Mouse (Mus musculus) forebrain, postnatal 0 days (tissue): ENCODE measurements at regions not wholly inside any gene's neighbourhood (a gene's known extent, or its start where the extent isn't known, plus 50 kb on each side); places are given as distances from the start of the nearest gene placed in this dataset.
A peak's percentile ranks its signal among the peaks of the same experiment; 100 is the strongest.

Source experiments
- ATAC-seq: fragments of 200-750 bp; cut with Nextera tagmentation; 2 replicates; pipeline ENCODE4 v1.8.0; 2017; ENCODE audit warnings: mild to moderate bottlenecking, moderate library complexity
- DNase-seq: peaks from one replicate; pipeline ENCODE4 v3.0.0-alpha.2; 2015
- H3K27ac ChIP-seq: fragments of 300-500 bp; sonication (generic); 2 replicates; pipeline ENCODE4 v1.5.1; 2014; ENCODE audit warnings: low read depth, mild to moderate bottlenecking, antibody characterized with exemption, low read length, moderate library complexity, mixed read lengths
- H3K27me3 ChIP-seq: fragments of 300-500 bp; sonication (generic); 2 replicates; pipeline ENCODE4 v1.6.1; 2014; ENCODE audit warnings: mild to moderate bottlenecking, low read length, mixed read lengths; ENCODE audit not compliant: insufficient read depth
- H3K36me3 ChIP-seq: fragments of 300-500 bp; sonication (generic); 2 replicates; pipeline ENCODE4 v1.6.1; 2014; ENCODE audit warnings: mild to moderate bottlenecking, moderate library complexity; ENCODE audit not compliant: insufficient read depth
- H3K4me1 ChIP-seq: fragments of 300-500 bp; sonication (generic); 2 replicates; pipeline ENCODE4 v1.6.1; 2014; ENCODE audit warnings: antibody characterized with exemption; ENCODE audit not compliant: insufficient read depth
- H3K4me2 ChIP-seq: fragments of 300-500 bp; sonication (generic); 2 replicates; pipeline ENCODE4 v1.6.1; 2014; ENCODE audit warnings: low read depth, mild to moderate bottlenecking, moderate library complexity
- H3K4me3 ChIP-seq: fragments of 300-500 bp; sonication (generic); 2 replicates; pipeline ENCODE4 v1.5.1; 2014; ENCODE audit warnings: low read depth, low read length, mixed read lengths
- H3K9ac ChIP-seq: fragments of 300-500 bp; sonication (generic); 2 replicates; pipeline ENCODE4 v1.6.1; 2014; ENCODE audit warnings: mild to moderate bottlenecking
- H3K9me3 ChIP-seq: fragments of 300-500 bp; sonication (generic); 2 replicates; pipeline ENCODE4 v1.6.1; 2016; ENCODE audit warnings: low read length
- CTCF ChIP-seq: sonication (generic); IDR thresholded peaks from 2 replicates; pipeline ENCODE4 v1.5.1; 2016; ENCODE audit warnings: antibody characterized with exemption, control low read depth, low read depth
- whole genome bisulfite sequencing: fragments of 180-500 bp; shearing (Covaris S2); extraction: QIAGEN DNeasy Blood & Tissue Kit; methylation state at CpG from one replicate; pipeline ENCODE4 v1.1.7; 2014; 5-methylcytosine and 5-hydroxymethylcytosine counted together

DNA sequence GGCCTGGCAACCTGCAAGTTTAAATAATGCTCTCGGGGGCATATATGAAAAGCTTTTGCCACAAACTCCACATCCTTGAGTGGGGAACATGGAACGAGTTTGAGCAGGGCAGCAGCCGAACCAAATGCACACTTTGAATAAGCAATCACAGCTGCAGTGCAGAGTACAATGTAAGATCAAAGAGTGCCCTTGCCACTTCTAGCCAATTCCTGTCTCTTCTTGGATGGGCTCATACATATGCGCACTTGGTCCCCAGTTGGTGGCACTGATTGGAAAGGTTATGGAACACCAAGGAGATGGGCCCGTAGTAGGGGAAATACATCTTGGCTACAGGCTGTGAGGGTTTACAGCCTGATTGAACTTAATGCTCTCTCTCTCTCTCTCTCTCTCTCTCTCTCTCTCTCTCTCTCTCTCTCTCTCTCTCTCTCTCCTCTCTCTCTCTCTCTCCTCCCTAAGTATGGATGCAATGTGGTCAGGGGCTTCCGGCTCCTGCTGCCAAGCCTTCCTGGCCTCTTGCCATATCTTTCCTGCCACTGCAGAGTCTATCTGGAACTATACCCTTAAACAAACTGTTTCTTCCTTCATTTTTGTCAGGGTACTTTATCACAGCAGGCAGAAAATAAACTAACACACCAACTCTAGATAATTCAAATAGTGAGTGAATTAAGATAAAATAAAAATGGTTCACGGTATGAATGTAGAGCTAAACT, 88.6 kb upstream of the Mbnl3 start:
- H3K27me3 ChIP-seq: no peaks in the 10 kb centered on the region
- WGBS: 66% methylated on average over 7 of the region's 7 CpGs
- DNase-seq (no peak), ATAC-seq (no peak)
- no peak overlapping the region for H3K9ac ChIP-seq
- H3K4me1 ChIP-seq: no peaks in the 10 kb centered on the region
- TF ChIP-seq CTCF: no peak
- no peak overlapping the region for H3K27ac ChIP-seq
- H3K4me2 ChIP-seq: no peak overlapping the region
- no peaks in the 10 kb centered on the region for H3K9me3 ChIP-seq
- H3K36me3 ChIP-seq: no peaks in the 10 kb centered on the region
- H3K4me3 ChIP-seq: no peak overlapping the region

DNA sequence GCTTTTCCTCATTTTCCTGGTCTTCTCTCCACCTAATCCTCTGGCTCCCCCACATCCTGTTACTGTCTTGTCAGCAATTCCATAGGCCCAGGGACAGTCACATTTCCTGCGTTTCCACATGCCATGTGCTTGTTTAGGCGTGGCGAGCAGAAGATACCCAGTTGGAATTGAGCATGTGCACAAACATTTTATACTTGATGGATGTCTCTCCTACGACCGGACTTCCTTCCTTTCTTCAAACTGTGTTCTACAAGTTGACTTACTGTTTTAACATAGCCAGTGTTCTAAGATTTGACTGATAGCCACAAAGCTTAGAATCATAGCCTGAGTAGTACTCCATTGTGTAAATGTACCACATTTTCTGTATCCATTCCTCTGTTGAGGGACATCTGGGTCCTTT, 86.0 kb upstream of the Mbnl3 start:
- no peak for DNase-seq
- H3K4me1 ChIP-seq: no peaks in the 10 kb centered on the region
- TF ChIP-seq CTCF: no peak
- 92% methylated on average over 5 of the region's 5 CpGs for WGBS
- no peaks in the 10 kb centered on the region for H3K9me3 ChIP-seq
- no peak for ATAC-seq
- H3K4me2 ChIP-seq: no peak overlapping the region
- no peaks in the 10 kb centered on the region for H3K27me3 ChIP-seq
- no peaks in the 10 kb centered on the region for H3K36me3 ChIP-seq
- H3K9ac ChIP-seq: no peak overlapping the region
- H3K4me3 ChIP-seq: no peak overlapping the region
- H3K27ac ChIP-seq: no peak overlapping the region

DNA sequence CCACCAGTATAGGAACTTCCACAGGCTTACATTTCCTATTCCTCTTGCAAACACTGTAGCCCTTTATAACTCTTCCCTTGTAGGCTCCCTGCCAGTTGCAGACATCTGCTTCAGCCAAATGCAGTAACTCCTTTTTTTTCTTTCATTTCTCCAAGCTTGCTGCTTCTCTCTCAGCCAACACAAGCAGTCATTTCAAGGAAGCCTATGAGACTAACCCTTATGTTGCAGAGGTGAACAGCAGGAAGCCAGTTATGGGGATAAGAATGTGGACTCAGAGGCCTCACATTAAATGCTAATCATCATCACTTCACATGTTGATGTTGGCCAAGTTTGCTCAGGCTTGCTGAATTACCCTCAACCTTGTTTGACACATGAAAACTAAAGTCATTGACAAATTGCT, 71.9 kb upstream of the Mbnl3 start:
- H3K36me3 ChIP-seq: no peaks in the 10 kb centered on the region
- H3K9ac ChIP-seq: no peak overlapping the region
- no peaks in the 10 kb centered on the region for H3K4me1 ChIP-seq
- H3K27ac ChIP-seq: no peak overlapping the region
- TF ChIP-seq CTCF: no peak
- H3K9me3 ChIP-seq: no peaks in the 10 kb centered on the region
- H3K4me2 ChIP-seq: no peak overlapping the region
- H3K27me3 ChIP-seq: no peaks in the 10 kb centered on the region
- ATAC-seq (peak; percentile 45; the same call in 1 of the 2 replicates), DNase-seq (peak; percentile 24)
- no peak overlapping the region for H3K4me3 ChIP-seq

DNA sequence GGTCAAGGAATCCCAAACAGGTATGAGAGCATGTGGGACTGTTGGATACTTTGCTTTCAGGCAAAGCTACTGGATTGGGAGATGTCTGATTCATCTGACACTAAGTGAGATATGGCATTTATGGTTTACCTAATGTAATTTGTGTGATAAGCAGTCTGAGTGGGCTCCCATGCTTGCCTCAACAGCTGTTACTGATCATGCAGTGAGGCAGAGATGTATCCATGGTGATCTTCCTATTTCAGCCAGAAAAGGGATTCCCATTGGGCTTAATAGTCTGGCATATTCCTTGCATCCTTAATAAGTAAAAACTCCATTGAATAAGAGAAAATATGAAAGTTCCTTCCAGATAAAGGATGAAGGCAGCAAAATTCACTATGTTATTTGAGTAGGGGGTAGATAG, 58.4 kb upstream of the Mbnl3 start:
- H3K27ac ChIP-seq: no peak overlapping the region
- ATAC-seq (no peak), DNase-seq (no peak)

More for the DNA sequence above, 58.4 kb upstream of the Mbnl3 start:
- no peak for TF ChIP-seq CTCF
- Histone ChIP-seq H3K9ac (no peak overlapping the region), H3K9me3 (no peaks in the 10 kb centered on the region), H3K4me3 (no peak overlapping the region), H3K36me3 (no peaks in the 10 kb centered on the region), H3K27me3 (no peaks in the 10 kb centered on the region), H3K4me2 (no peak overlapping the region), H3K4me1 (no peaks in the 10 kb centered on the region)
